Mouse (Mus musculus) liver, postnatal 0 days (tissue): ENCODE data around the gene Pla2g3.

Experiments
- CTCF ChIP-seq: sonication (generic); IDR thresholded peaks from 2 replicates; pipeline ENCODE4 v1.5.1; 2016; ENCODE audit warnings: antibody characterized with exemption, low read depth
- EP300 ChIP-seq: IDR thresholded peaks from 2 replicates; pipeline ENCODE4 v1.6.1; 2016; ENCODE audit warnings: antibody characterized with exemption, low read depth, mild to moderate bottlenecking

- TF ChIP-seq CTCF = no peak
- TF ChIP-seq EP300 = no peak
These were observed 7.4 kb downstream of the Pla2g3 start for GRCm38 (mm10) chr11:3495496-3495895.
